Mouse (Mus musculus) c-Kit-negative CD71-positive TER-119-positive erythroid progenitor cells, embryonic 14.5 days (primary cell): ENCODE measurements at regions not wholly inside any gene's neighbourhood (a gene's known extent, or its start where the extent isn't known, plus 50 kb on each side); places are given as distances from the start of the nearest gene placed in this dataset.

Experiments used
- DNase-seq: peaks from one replicate; pipeline ENCODE4 v3.0.0-alpha.2; 2013; ENCODE audit warnings: low read depth, low spot score

- no peak for DNase-seq
Measured at GRCm38 (mm10) chr13:107641926-107642657, 402.2 kb upstream of the Smim15 start.

DNA sequence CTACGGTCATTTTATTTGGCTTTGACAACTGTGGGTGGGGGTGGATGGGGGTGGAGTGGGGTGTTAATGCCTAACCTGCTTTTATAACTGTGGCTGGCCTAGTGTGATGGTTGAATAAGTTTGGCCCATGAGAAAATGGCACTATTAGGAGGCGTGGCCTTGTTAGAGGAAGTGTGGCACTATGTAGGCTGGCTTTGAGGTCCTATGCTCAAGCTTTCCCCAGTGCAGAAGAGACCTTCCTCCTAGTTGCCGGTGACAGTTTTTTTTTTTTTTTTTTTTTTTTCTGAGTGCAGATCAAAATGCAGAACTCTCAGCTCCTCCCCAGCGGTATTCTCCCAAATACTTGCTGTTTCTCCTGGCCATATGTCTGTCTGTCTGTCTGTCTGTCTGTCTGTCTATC lies 404.6 kb upstream of the Smim15 start:
- DNase-seq: no peak

DNA sequence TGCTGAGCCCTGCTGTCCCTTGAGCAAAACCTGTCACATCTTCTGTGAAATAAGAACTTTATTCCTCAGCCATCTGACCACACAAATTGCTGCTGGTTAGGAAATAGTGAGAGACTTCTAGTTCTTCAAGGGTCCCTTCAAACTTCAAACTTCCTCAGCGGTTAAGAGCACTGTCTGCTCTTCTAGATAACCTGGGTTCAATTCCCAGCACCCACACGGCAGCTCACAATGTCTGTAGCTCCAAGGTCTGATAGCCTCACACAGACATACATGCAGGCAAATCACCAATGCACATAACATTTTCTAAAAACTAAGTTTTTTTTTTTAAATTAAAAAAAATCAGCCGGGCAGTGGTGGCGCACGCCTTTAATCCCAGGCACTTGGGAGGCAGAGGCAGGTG lies 407.0 kb upstream of the Smim15 start:
- no peak for DNase-seq

- no peak for DNase-seq
Measured at GRCm38 (mm10) chr13:107635114-107635513, 409.1 kb upstream of the Smim15 start.

DNA sequence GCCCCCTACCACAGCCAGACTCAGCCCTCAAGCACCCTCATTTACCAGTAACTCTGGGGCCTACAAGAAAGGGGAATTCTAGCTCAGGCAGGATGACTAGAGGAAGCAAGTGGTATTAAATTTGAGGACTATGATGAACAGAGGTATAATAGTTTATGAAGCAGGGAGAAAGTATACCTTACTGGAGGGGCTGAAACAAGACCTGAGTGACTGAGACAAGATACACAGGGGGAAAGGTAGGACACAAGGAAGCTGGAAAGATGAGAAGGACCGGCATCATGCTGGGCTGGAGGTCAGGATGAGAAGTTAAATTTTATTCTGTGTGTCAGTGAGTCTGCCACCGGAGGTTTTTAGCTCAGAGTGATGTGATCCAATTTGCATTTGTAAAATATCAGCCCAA lies 417.2 kb upstream of the Smim15 start:
- no peak for DNase-seq

GRCm38 (mm10) chr13:107626670-107627069 lies 417.6 kb upstream of the Smim15 start:
- no peak for DNase-seq

- DNase-seq: no peak
Measured at GRCm38 (mm10) chr13:107621337-107621736, 422.9 kb upstream of the Smim15 start.

GRCm38 (mm10) chr13:107620887-107621286 lies 423.4 kb upstream of the Smim15 start:
- DNase-seq: no peak

- DNase-seq: no peak
Measured at GRCm38 (mm10) chr13:107620210-107620609, 424.0 kb upstream of the Smim15 start.

GRCm38 (mm10) chr13:107619430-107619927 lies 424.8 kb upstream of the Smim15 start:
- no peak for DNase-seq

DNA sequence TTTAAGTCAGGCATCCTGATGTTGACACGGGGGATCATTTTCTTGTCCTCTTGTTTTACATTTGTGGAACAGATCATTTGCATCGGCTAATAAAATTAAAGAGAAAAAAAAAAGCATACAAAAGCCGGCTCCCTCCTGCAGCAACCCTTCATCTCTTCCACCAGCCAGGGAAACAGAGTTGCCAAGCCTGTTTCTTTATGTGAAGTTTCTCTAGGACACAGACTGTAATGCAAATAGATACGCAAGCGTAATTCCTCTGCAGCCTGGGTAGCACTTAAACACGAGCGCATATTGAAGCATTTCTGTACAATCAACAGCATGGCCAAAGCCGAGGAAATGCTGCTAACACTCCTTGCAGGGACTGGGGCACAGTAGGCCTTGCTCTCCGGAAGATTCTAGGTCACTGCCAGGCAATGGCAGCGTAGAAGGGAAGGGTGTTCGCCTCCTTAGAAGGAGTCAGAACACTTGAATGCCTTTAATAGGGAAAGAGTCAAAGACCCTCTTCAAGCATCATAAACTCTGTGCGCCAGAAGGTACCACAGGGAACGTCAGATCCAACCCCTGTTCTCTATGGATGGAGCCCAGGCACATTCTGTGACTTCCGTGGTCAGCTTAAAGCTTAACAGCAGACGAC lies 425.3 kb upstream of the Smim15 start:
- no peak for DNase-seq

GRCm38 (mm10) chr13:107618369-107618771 lies 425.9 kb upstream of the Smim15 start:
- no peak for DNase-seq

GRCm38 (mm10) chr13:107617582-107617981 lies 426.7 kb upstream of the Smim15 start:
- DNase-seq: no peak

- no peak for DNase-seq
Measured at GRCm38 (mm10) chr13:107616775-107617174, 427.5 kb upstream of the Smim15 start.

GRCm38 (mm10) chr13:107608996-107609503 lies 435.2 kb upstream of the Smim15 start:
- DNase-seq: no peak

DNA sequence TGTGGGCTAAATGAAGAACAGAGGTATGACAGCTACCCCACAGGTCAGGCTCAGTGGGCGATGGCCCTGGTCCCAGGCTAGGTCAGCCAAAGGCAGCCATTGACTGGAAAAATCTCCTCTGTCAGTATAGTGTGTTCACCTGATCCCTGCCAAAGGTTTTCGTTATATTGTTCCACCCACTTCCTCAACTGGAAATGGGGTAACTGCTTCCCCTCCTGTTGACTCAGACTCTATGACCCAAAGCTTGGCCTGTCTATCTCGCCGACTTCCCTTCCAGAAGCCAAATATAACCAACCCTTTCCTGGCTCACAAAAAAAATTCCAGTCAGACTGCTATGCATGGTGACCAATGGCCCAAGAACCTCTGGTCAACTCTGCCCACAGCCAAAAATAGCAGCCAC lies 437.0 kb upstream of the Smim15 start:
- no peak for DNase-seq

GRCm38 (mm10) chr13:107602149-107602548 lies 442.1 kb upstream of the Smim15 start:
- no peak for DNase-seq

- no peak for DNase-seq
Measured at GRCm38 (mm10) chr13:107601132-107601439, 443.2 kb upstream of the Smim15 start.

DNA sequence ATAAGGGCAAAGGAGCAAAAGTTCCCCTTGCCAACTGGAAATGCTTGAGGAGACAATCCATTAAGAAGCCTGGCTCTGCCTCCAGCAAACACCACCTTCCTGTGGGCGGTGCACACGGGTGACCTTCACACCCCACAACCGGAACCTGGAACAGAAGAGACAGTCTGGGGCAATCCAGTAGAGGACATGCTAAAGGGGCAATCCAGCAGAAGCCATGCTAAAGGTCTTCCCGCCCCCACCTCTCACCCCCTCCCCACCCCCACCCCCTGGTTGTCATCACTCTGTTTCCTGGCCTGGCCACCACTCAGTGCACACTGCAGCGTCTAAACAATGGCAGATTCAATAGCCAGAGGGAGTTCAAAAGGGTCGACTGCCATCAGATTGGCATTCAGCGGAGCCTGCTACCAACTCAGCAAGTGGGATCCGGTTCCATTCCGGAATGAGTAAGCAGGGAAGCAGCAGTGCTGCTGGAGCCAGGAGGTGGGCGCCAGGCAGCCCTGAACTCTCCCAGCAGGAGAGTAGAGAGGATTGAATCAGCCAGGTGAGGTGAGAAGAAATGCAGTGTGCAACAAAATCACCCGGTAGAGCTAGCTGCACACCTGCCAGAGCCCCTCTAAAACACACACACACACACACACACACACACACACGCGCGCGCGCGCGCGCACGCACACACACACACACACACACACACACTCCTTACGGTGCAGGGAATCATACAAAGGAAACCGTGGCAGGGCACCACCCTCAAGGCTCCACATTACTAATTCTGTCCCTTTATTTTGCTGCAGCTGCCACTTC lies 443.7 kb upstream of the Smim15 start:
- DNase-seq: no peak

GRCm38 (mm10) chr13:107599094-107599644 lies 445.1 kb upstream of the Smim15 start:
- no peak for DNase-seq

DNA sequence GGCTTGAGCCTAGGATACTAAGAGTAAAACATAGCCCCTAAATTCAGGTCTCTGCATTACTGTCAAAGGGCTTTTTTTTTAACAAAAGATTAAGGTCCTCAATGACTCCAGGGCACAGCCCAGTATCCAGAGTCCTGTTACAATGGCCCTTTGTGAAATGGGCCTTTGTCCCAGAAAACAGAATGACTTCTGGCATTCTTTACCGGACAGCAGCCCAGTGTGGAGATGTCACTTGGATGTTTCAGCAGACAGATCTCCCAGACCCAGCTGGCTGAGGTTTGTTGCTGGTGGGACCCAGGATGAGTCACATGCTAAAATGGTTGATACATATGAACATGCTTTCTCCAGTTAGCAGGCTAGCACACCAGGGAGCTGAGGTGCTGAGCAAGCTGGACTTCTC lies 445.9 kb upstream of the Smim15 start:
- DNase-seq: no peak

DNA sequence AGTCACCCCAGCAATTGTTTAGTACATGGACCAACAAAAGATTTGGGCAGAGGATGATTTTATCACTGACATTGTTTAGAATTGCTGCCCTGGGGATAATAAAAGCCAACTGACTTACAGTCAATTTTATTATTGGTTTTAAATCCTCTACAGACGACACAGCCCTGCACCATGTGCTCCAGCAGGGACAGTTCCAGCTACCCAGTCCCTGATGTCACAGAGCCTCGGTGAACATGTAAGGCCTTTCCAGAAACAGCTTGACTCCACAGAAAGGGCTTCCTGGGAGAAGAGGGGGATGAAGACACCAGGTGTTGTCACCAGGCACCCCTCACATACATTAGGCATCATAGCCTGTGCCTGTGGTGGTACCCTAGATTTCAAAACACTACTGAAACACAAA lies 447.0 kb upstream of the Smim15 start:
- DNase-seq: no peak
